Mouse (Mus musculus) G1E (cell line): Measurements from ENCODE around the gene Dok3.

ENCODE experiments used
- CTCF ChIP-seq: IDR thresholded peaks from 2 replicates; pipeline ENCODE4 v1.5.1; 2012; ENCODE audit warnings: low read depth, low read length, inconsistent platforms, mixed read lengths
- GATA1 ChIP-seq: IDR thresholded peaks from 2 replicates; pipeline ENCODE4 v1.6.1; 2012; ENCODE audit warnings: borderline replicate concordance, low read length, inconsistent platforms, mixed read lengths
- TAL1 ChIP-seq: conservative IDR thresholded peaks from 2 replicates; pipeline ENCODE4 v1.6.1; 2012; ENCODE audit warnings: low read depth, low read length, inconsistent platforms, mixed read lengths

GRCm38 (mm10) chr13:55483593-55483992, 45.5 kb downstream of the Dok3 start:
- TF ChIP-seq CTCF: no peak
- TF ChIP-seq GATA1: no peak
- TF ChIP-seq TAL1: no peak
